Mouse (Mus musculus): ENCODE measurements at regions not wholly inside any gene's neighbourhood (a gene's known extent, or its start where the extent isn't known, plus 50 kb on each side); places are given as distances from the start of the nearest gene placed in this dataset.

- no peak for TF ChIP-seq CTCF (IDR thresholded peaks at IDR 0.05; ENCODE audit: borderline replicate concordance, extremely low read depth, insufficient read depth, insufficient read length)
- no peak for TF ChIP-seq POLR2A (IDR thresholded peaks at IDR 0.05; ENCODE audit: borderline replicate concordance, extremely low read depth, insufficient read depth, insufficient read length, poor library complexity, severe bottlenecking)
These were observed 236.7 kb upstream of the Wscd1 start for GRCm38 (mm10) chr11:71513067-71513350.

All from brain, embryonic 14.5 days (tissue).